Mouse (Mus musculus) spleen, adult 2 months (tissue): ENCODE data around the gene Helt.

Experiments
- CTCF ChIP-seq: fragments of 200-500 bp; IDR thresholded peaks from 2 replicates; pipeline ENCODE4 v1.5.1; 2011; ENCODE audit warnings: mild to moderate bottlenecking, inconsistent platforms; ENCODE audit not compliant: insufficient read depth, insufficient read length, insufficient replicate concordance; ENCODE audit errors: extremely low read depth
- POLR2A ChIP-seq: fragments of 200-500 bp; IDR thresholded peaks from 2 replicates; pipeline ENCODE4 v1.6.1; 2011; ENCODE audit warnings: low read depth, low read length, inconsistent platforms

GRCm38 (mm10) chr8:46252456-46252855, 42.0 kb downstream of the Helt start:
- TF ChIP-seq CTCF (no peak), POLR2A (no peak)
